Mouse (Mus musculus): ENCODE data around the gene Phactr2. TPM values are rescaled to one million over a fixed set of nuclear protein-coding genes. Genes with fewer than 3 reads are reported as not detected.

The Phactr2 gene
- polyA plus RNA-seq, 1 experiment: 6.7 TPM

DNA sequence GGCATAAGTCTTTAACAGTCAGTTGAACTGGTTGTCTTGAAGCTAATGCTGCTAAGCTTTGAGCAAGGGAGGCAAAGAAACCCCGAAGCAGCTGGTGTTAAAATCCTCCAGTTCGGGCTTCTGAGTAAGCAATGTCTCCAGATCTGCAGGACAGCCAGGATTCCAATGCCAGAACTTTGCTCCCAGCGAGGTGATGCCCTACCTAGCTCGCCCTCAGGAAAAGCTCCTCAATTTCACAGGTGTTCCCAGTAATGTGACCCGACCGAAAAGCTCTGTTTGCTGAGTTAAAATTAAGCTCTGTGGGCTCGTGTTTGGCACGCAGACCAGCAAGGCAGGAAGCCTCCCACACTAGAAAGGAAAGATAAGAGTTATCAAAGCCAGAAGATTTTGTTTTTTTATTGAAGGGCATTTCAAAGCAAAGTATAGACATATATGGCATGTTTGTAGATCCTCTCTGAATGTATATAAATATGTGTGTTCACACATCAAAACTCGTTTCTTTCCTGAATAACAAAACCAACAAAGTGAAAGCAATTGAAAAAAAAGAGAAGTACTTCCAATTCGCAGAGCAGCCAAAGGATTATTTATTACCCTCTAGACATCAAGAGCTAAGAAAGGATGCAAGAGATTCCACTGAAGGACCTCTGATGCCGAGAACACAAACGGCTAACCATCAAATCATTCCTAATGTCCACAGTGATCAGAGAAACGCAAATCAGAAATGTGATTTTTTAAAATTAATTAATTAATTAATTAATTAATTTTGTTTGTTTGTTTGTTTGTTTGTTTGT is 20.8 kb downstream of the Phactr2 start:
- no peak overlapping the region for H3K27ac ChIP-seq (ENCODE audit: insufficient read depth, low read length)

DNA sequence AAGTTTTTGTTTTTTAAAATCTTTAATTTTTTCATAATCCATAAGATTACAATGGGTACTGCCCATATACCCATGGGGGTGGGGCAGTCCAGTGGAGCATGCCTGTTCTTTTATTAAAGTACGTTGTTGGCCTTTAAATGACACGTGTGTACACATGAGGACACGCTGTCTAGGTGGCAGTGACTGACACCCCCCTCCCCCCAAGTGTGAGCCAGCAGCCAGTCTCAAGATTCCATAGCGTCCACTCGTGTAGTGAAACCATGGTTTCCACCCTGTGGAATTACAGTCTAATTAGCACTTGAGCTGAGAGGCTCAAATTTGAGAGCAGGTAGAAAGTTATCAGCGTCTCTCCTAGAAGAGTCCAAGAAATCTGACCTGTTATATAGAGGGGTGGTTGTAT is 22.6 kb downstream of the Phactr2 start:
- no peak for TF ChIP-seq POLR2A (IDR thresholded peaks at IDR 0.05; ENCODE audit: extremely low read depth, insufficient read depth, low read length)
- TF ChIP-seq CTCF (IDR thresholded peaks at IDR 0.05; ENCODE audit: extremely low read depth, insufficient read depth, low read length): no peak
- H3K4me1 ChIP-seq (ENCODE audit: control insufficient read depth, insufficient read depth, low read length): no peaks in the 10 kb centered on the region
- no peak overlapping the region for H3K4me3 ChIP-seq (ENCODE audit: insufficient read depth, low read length)
- H3K27ac ChIP-seq (ENCODE audit: insufficient read depth, low read length): no peak overlapping the region

More for the DNA sequence above, 20.8 kb downstream of the Phactr2 start:
- Histone ChIP-seq H3K4me3 (ENCODE audit: insufficient read depth, low read length) (no peak overlapping the region), H3K4me1 (ENCODE audit: control insufficient read depth, insufficient read depth, low read length) (no peaks in the 10 kb centered on the region)
- no peak for TF ChIP-seq CTCF (IDR thresholded peaks at IDR 0.05; ENCODE audit: extremely low read depth, insufficient read depth, low read length)
- TF ChIP-seq POLR2A (IDR thresholded peaks at IDR 0.05; ENCODE audit: extremely low read depth, insufficient read depth, low read length): no peak

DNA sequence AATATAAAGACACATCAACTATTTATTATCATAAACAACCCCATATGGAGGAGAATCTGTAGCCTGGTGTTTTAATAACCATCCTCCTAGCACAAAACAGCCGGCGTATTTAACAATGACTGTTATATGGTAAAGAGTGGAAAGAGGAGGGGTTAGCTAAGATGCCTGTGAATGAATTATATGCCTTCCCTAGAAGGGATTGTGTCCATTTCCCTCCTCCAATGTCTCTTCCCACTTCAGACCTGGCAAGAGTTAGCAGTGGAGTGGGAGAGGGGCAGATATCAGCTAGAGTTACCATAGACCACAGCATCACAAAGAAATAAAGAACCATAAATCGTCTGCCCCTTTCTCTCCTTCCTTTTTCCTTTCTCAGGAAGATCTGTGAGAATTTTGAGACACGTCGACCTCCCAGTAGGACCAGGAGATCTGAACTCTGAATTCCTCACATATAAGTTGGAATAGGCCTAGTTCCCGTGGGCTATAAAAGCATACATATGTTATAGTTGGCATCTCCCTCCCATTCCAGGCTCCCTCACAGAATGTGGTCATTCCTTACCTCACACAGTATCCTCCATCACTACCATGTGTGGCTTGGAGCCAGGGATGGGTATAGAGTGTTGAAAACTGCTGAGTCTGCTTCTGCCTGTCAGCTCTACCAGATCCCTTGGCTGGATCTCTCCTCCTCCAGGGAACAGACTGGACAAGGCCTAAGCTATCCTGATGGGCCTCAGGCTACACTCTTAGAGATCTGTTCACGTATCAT is 25.7 kb downstream of the Phactr2 start:
- H3K4me3 ChIP-seq (ENCODE audit: insufficient read depth, low read length): no peak overlapping the region
- no peak for TF ChIP-seq CTCF (IDR thresholded peaks at IDR 0.05; ENCODE audit: extremely low read depth, insufficient read depth, low read length)
- TF ChIP-seq POLR2A (IDR thresholded peaks at IDR 0.05; ENCODE audit: extremely low read depth, insufficient read depth, low read length): no peak
- no peak overlapping the region for H3K27ac ChIP-seq (ENCODE audit: insufficient read depth, low read length)
- no peaks in the 10 kb centered on the region for H3K4me1 ChIP-seq (ENCODE audit: control insufficient read depth, insufficient read depth, low read length)

DNA sequence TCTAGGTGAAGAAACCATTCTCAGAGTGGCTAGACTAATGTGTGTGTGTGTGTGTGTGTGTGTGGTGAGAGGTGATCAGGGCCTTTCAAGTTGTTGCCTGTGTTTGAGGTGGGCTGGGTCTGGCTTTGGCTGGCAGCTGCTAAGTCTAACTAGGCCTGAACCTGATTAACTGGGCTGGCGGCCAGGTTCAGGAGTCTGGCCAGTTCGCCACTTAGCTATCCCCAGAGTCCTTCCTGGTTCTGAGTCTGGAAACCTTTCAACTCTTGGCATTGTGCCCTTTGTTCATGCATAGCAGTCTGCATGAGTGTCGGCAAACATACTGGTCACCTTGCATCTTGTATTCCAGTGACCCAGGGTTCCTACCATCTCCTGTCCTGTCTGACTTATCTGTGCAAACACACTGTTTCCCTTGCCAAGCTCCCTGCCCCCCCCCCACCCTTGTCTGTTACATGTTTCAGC is 27.4 kb downstream of the Phactr2 start:
- Histone ChIP-seq H3K4me3 (ENCODE audit: insufficient read depth, low read length) (no peak overlapping the region), H3K27ac (ENCODE audit: insufficient read depth, low read length) (no peak overlapping the region), H3K4me1 (ENCODE audit: control insufficient read depth, insufficient read depth, low read length) (no peaks in the 10 kb centered on the region)
- TF ChIP-seq POLR2A (IDR thresholded peaks at IDR 0.05; ENCODE audit: extremely low read depth, insufficient read depth, low read length): no peak
- no peak for TF ChIP-seq CTCF (IDR thresholded peaks at IDR 0.05; ENCODE audit: extremely low read depth, insufficient read depth, low read length)

DNA sequence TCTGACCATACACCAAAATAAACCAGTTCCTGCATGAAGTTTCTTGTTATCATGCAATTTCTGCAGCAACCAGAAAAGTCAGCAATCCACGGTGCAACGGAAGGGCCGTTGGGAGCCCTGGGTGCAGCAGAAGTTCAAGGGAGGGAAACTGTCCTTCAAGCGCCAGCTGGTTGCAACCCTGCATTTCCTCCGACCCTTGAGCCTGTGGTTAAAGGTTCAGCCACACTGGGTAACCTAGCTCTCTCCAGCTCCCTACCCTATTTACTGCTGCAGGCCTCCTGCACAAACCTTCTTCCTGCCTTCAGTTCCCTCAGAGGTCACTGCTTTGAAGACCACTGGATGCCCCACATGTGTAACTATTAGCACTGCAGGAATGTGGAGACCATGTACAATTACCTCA is 30.0 kb downstream of the Phactr2 start:
- Histone ChIP-seq H3K4me1 (ENCODE audit: control insufficient read depth, insufficient read depth, low read length) (no peaks in the 10 kb centered on the region), H3K27ac (ENCODE audit: insufficient read depth, low read length) (no peak overlapping the region), H3K4me3 (ENCODE audit: insufficient read depth, low read length) (no peak overlapping the region)
- TF ChIP-seq POLR2A (IDR thresholded peaks at IDR 0.05; ENCODE audit: extremely low read depth, insufficient read depth, low read length) (no peak), CTCF (IDR thresholded peaks at IDR 0.05; ENCODE audit: extremely low read depth, insufficient read depth, low read length) (no peak)

DNA sequence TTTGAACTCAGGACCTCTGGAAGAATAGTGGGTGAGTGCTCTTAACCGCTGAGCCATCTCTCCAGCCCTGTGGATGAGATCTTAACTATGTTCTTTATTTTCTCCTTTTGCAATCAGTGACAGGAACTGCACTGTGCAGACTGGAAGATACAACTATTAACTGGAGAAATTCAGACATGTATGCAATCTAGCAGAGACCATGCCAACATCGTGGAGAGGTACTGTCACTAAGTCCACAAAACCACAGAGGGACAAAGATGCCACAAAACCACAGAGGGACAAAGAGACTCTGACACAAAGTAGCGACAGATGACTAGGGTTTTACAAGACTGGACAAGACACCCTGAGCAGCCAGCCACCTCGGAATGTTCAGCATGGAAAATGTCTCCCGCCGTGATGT is 30.6 kb downstream of the Phactr2 start:
- no peak for TF ChIP-seq CTCF (IDR thresholded peaks at IDR 0.05; ENCODE audit: extremely low read depth, insufficient read depth, low read length)
- no peak for TF ChIP-seq POLR2A (IDR thresholded peaks at IDR 0.05; ENCODE audit: extremely low read depth, insufficient read depth, low read length)
- Histone ChIP-seq H3K4me3 (ENCODE audit: insufficient read depth, low read length) (no peak overlapping the region), H3K4me1 (ENCODE audit: control insufficient read depth, insufficient read depth, low read length) (no peaks in the 10 kb centered on the region), H3K27ac (ENCODE audit: insufficient read depth, low read length) (no peak overlapping the region)

DNA sequence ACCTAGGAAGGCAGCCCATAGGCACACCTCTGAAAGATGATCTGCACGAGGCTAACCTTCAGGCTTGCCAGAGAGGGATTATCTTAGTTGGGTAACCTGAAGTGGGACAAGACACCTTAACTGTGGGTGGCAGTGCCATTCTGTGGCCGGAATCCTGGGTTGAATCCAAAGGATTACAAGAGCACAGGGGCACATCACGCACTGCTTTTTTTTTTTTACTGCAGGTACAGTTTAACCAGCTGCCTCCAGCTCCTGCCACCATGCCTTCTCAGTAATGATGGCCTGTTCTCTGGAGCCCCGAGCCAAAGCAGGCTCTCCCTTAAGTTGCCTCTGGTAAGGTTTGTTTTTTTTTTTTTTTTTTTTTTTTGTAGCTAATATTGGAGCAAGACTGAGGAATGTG is 33.9 kb downstream of the Phactr2 start:
- Histone ChIP-seq H3K27ac (ENCODE audit: insufficient read depth, low read length) (no peak overlapping the region), H3K4me1 (ENCODE audit: control insufficient read depth, insufficient read depth, low read length) (no peaks in the 10 kb centered on the region), H3K4me3 (ENCODE audit: insufficient read depth, low read length) (no peak overlapping the region)
- TF ChIP-seq POLR2A (IDR thresholded peaks at IDR 0.05; ENCODE audit: extremely low read depth, insufficient read depth, low read length) (no peak), CTCF (IDR thresholded peaks at IDR 0.05; ENCODE audit: extremely low read depth, insufficient read depth, low read length) (no peak)

DNA sequence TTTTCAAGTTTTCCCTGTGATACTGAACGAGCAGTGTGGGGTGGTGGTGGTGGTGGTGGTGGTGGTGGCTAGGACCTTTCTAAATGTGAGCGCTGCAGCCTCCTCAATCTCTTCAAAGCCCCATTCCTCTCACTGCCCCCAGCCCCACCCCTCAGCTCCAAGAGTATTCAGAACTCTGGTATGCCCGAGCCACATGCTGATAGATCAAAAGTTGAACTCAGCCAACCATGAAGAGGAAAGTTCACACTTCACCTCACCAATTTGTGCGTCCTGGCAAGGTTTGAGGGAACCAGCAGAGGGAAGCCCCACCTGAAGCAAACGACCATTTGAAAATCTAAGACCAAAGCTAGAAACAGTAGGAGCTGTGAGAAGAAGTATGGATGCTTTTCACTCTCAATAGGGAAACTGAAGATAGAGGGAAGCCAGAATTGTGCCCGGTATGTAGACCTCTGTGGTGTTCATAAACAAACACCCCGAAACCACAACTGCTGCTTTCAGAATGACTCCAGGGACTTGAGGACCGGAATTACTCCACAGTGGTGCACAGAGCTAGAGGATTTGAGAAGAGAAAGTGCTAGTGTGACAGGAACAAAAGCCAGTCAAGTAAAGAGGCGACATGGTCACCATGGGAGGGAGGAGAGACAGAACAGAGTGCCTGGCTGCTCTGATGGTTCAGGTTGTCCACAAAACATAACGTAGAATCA is 35.9 kb downstream of the Phactr2 start:
- Histone ChIP-seq H3K27ac (ENCODE audit: insufficient read depth, low read length) (no peak overlapping the region), H3K4me1 (ENCODE audit: control insufficient read depth, insufficient read depth, low read length) (no peaks in the 10 kb centered on the region), H3K4me3 (ENCODE audit: insufficient read depth, low read length) (no peak overlapping the region)
- no peak for TF ChIP-seq POLR2A (IDR thresholded peaks at IDR 0.05; ENCODE audit: extremely low read depth, insufficient read depth, low read length)

DNA sequence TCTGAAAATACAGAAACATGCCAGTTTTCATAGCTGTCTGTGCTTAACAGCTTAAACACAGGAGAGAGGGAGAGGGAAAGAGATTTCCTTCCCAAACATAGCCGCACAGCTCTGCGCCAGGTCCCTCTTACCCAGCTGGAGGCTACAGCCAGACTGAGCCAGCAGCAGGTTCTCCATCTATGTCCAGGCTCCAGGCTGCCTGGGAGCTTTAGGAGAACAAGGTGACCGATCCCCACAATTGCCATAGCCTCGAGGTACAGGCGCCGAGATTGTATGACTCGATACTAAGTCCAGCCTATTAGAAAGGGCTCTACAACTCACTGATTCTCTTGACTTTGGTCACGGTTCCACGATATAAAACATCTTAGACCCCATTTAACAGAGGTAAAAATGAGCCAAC is 37.2 kb downstream of the Phactr2 start:
- no peak overlapping the region for H3K27ac ChIP-seq (ENCODE audit: insufficient read depth, low read length)
- TF ChIP-seq POLR2A (IDR thresholded peaks at IDR 0.05; ENCODE audit: extremely low read depth, insufficient read depth, low read length) (no peak), CTCF (IDR thresholded peaks at IDR 0.05; ENCODE audit: extremely low read depth, insufficient read depth, low read length) (no peak)
- H3K4me3 ChIP-seq (ENCODE audit: insufficient read depth, low read length): no peak overlapping the region

More for the DNA sequence above, 37.2 kb downstream of the Phactr2 start:
- H3K4me1 ChIP-seq (ENCODE audit: control insufficient read depth, insufficient read depth, low read length): no peaks in the 10 kb centered on the region

Measured in cortical plate, adult 2 months (tissue).